Mouse (Mus musculus) thymus, adult 2 months (tissue): Measurements from ENCODE around the gene Trpm8. TPM values are rescaled to one million over a fixed set of nuclear protein-coding genes. Genes with fewer than 3 reads are reported as not detected.
A peak's percentile ranks its signal among the peaks of the same experiment; 100 is the strongest.

Experiments
- DNase-seq: peaks from one replicate; pipeline ENCODE4 v3.0.0; 2021
- H3K27ac ChIP-seq: fragments of 200-500 bp; 2 replicates; pipeline ENCODE4 v1.5.1; 2012; ENCODE audit warnings: low read length, control low read depth; ENCODE audit not compliant: control insufficient read depth, insufficient read depth
- H3K27me3 ChIP-seq: fragments of 200-500 bp; 2 replicates; pipeline ENCODE4 v1.6.1; 2012; ENCODE audit warnings: mild to moderate bottlenecking, low read length, moderate library complexity, mixed read lengths; ENCODE audit not compliant: control insufficient read depth, insufficient read depth
- H3K36me3 ChIP-seq: fragments of 200-500 bp; 2 replicates; pipeline ENCODE4 v1.6.1; 2012; ENCODE audit warnings: mild to moderate bottlenecking, low read length, moderate library complexity; ENCODE audit not compliant: control insufficient read depth, insufficient read depth
- H3K4me1 ChIP-seq: fragments of 200-500 bp; replicated peaks from 2 replicates; pipeline ENCODE4 v1.6.1; 2012; ENCODE audit warnings: low read length; ENCODE audit not compliant: control insufficient read depth, insufficient read depth
- H3K4me3 ChIP-seq: fragments of 200-500 bp; 2 replicates; pipeline ENCODE4 v1.5.1; 2012; ENCODE audit warnings: mild to moderate bottlenecking, low read length, control low read depth, moderate library complexity; ENCODE audit not compliant: control insufficient read depth, insufficient read depth
- CTCF ChIP-seq: fragments of 200-500 bp; IDR thresholded peaks from 2 replicates; pipeline ENCODE4 v1.5.1; 2012; ENCODE audit warnings: mild to moderate bottlenecking, control low read depth, low read length, moderate library complexity, borderline replicate concordance; ENCODE audit not compliant: control insufficient read depth, poor library complexity, insufficient read depth; ENCODE audit errors: extremely low read depth
- POLR2A ChIP-seq: fragments of 200-500 bp; IDR thresholded peaks from 2 replicates; pipeline ENCODE4 v1.6.1; 2012; ENCODE audit warnings: mild to moderate bottlenecking, low read length, control low read depth, moderate library complexity; ENCODE audit not compliant: control insufficient read depth, poor library complexity, insufficient read depth; ENCODE audit errors: extremely low read depth
- WGBS: fragments of 180-500 bp; shearing (Covaris S2); methylation state at CpG from one replicate; pipeline ENCODE4 v1.1.7; 2018; 5-methylcytosine and 5-hydroxymethylcytosine counted together
- polyA plus RNA-seq: library from polyadenylated mRNA; depleted of rRNA; stranded (reverse); fragments of >200 nt; gene quantifications from 2 replicates; pipeline ENCODE4 v1.2.3, GENCODE M21; 2012

The Trpm8 gene
- polyA plus RNA-seq, 1 experiment = 0.08 TPM

- Histone ChIP-seq H3K27me3 (no peaks in the 10 kb centered on the region), H3K4me1 (no peaks in the 10 kb centered on the region), H3K36me3 (no peaks in the 10 kb centered on the region), H3K27ac (no peak overlapping the region), H3K4me3 (no peak overlapping the region)
- DNase-seq = no peak
- TF ChIP-seq POLR2A (no peak), CTCF (no peak)
- WGBS = 57% methylated on average over 2 of the region's 2 CpGs
Observed at GRCm38 (mm10) chr1:88309020-88309419, 31.6 kb downstream of the Trpm8 start.

- Histone ChIP-seq H3K27me3 (no peaks in the 10 kb centered on the region), H3K27ac (no peak overlapping the region), H3K36me3 (no peaks in the 10 kb centered on the region), H3K4me1 (no peaks in the 10 kb centered on the region), H3K4me3 (no peak overlapping the region)
- TF ChIP-seq CTCF (no peak), POLR2A (no peak)
- no peak for DNase-seq
- 40% methylated on average over 3 of the region's 3 CpGs for WGBS
Observed at GRCm38 (mm10) chr1:88309905-88310304, 32.4 kb downstream of the Trpm8 start.

GRCm38 (mm10) chr1:88310349-88310748 is 32.9 kb downstream of the Trpm8 start:
- Histone ChIP-seq H3K4me3 (no peak overlapping the region), H3K27me3 (no peaks in the 10 kb centered on the region), H3K36me3 (no peaks in the 10 kb centered on the region), H3K27ac (no peak overlapping the region), H3K4me1 (no peaks in the 10 kb centered on the region)
- 69% methylated on average over 3 of the region's 3 CpGs for WGBS
- DNase-seq = no peak
- no peak for TF ChIP-seq POLR2A
- no peak for TF ChIP-seq CTCF

GRCm38 (mm10) chr1:88317279-88317678 is 39.8 kb downstream of the Trpm8 start:
- 100% methylated on average over 1 of the region's 1 CpGs for WGBS
- Histone ChIP-seq H3K4me1 (no peaks in the 10 kb centered on the region), H3K27ac (no peak overlapping the region), H3K4me3 (no peak overlapping the region), H3K36me3 (no peaks in the 10 kb centered on the region), H3K27me3 (no peaks in the 10 kb centered on the region)
- TF ChIP-seq CTCF = no peak
- no peak for TF ChIP-seq POLR2A
- no peak for DNase-seq

- WGBS = 75% methylated on average over 6 of the region's 6 CpGs
- Histone ChIP-seq H3K36me3 (no peaks in the 10 kb centered on the region), H3K27me3 (no peaks in the 10 kb centered on the region), H3K4me1 (no peaks in the 10 kb centered on the region), H3K27ac (no peak overlapping the region), H3K4me3 (no peak overlapping the region)
- no peak for TF ChIP-seq POLR2A
- TF ChIP-seq CTCF = no peak
- DNase-seq = peak; percentile 76
Observed at GRCm38 (mm10) chr1:88318531-88319060, 41.1 kb downstream of the Trpm8 start.

GRCm38 (mm10) chr1:88320821-88321395 is 43.4 kb downstream of the Trpm8 start:
- Histone ChIP-seq H3K27me3 (no peaks in the 10 kb centered on the region), H3K36me3 (no peaks in the 10 kb centered on the region), H3K4me3 (no peak overlapping the region), H3K4me1 (no peaks in the 10 kb centered on the region), H3K27ac (no peak overlapping the region)
- DNase-seq = no peak
- TF ChIP-seq CTCF (no peak), POLR2A (no peak)
- 81% methylated on average over 7 of the region's 7 CpGs for WGBS

GRCm38 (mm10) chr1:88322146-88322545 is 44.7 kb downstream of the Trpm8 start:
- H3K4me3 ChIP-seq = no peak overlapping the region
- no peaks in the 10 kb centered on the region for H3K27me3 ChIP-seq
- H3K36me3 ChIP-seq = no peaks in the 10 kb centered on the region
- no peak for TF ChIP-seq POLR2A
- no peak for TF ChIP-seq CTCF
- no peaks in the 10 kb centered on the region for H3K4me1 ChIP-seq
- no peak overlapping the region for H3K27ac ChIP-seq
- no peak for DNase-seq
